Mouse (Mus musculus): Measurements from ENCODE around the gene Stpg1. TPM values are rescaled to one million over a fixed set of nuclear protein-coding genes. Genes with fewer than 3 reads are reported as not detected.

Gene Stpg1
- polyA plus RNA-seq, 1 experiment from 2014 or later = 0.79 TPM

Other genes with a start within 250 kb of the Stpg1 start
- gene Clic4, start 222.0 kb upstream of the Stpg1 start, polyA plus RNA-seq (2014; fragmentation: Nextera tagmentation; extraction: Ambion mirVana) = 109 and 147 TPM in 2 replicates
- gene Srrm1, start 141.5 kb upstream of the Stpg1 start, polyA plus RNA-seq (2014; fragmentation: Nextera tagmentation; extraction: Ambion mirVana) = 220 and 289 TPM in 2 replicates
- 0.75 TPM in 1 of 2 replicates, not detected in the other for gene Ncmap, start 96.6 kb upstream of the Stpg1 start, polyA plus RNA-seq (2014; fragmentation: Nextera tagmentation; extraction: Ambion mirVana)
- gene Rcan3, start 60.9 kb upstream of the Stpg1 start, polyA plus RNA-seq (2014; fragmentation: Nextera tagmentation; extraction: Ambion mirVana) = 11.0 and 13.9 TPM in 2 replicates
- gene Nipal3, start 248 bp downstream of the Stpg1 start, polyA plus RNA-seq (2014; fragmentation: Nextera tagmentation; extraction: Ambion mirVana) = 2.7 and 5.8 TPM in 2 replicates
- gene Grhl3, start 78.8 kb downstream of the Stpg1 start, polyA plus RNA-seq (2014; fragmentation: Nextera tagmentation; extraction: Ambion mirVana) = 3.7 and 4.4 TPM in 2 replicates
- gene Ifnlr1, start 191.5 kb downstream of the Stpg1 start, polyA plus RNA-seq (2014; fragmentation: Nextera tagmentation; extraction: Ambion mirVana) = 0.25 and 0.71 TPM in 2 replicates
- not detected in 2 replicates for gene Il22ra1, start 233.4 kb downstream of the Stpg1 start, polyA plus RNA-seq (2014; fragmentation: Nextera tagmentation; extraction: Ambion mirVana)